Mouse (Mus musculus) neutrophil, adult 5-6 weeks (primary cell): ENCODE data around the gene Ddx11. TPM values are rescaled to one million over a fixed set of nuclear protein-coding genes. Genes with fewer than 3 reads are reported as not detected.
A peak's percentile ranks its signal among the peaks of the same experiment; 100 is the strongest.
"Not testable (repeated sequence)": the region's sequence is repeated elsewhere in the genome, so short reads cannot be mapped to it uniquely, and the experiment has no call there.

Source experiments
- ATAC-seq: fragments of 151-379, 151-347 bp; 2 replicates; pipeline ENCODE4 v1.8.0; 2017; ENCODE audit warnings: mild to moderate bottlenecking, moderate TSS enrichment; ENCODE audit not compliant: insufficient number of reproducible peaks, poor library complexity, low FRiP score, severe bottlenecking; ENCODE audit errors: extremely low read depth
- total RNA-seq: library from RNA; stranded (forward); fragments of 200-1000 nt; gene quantifications from 2 replicates; pipeline ENCODE4 v1.2.3, GENCODE M21; 2017

Gene Ddx11
- total RNA-seq, 1 experiment from 2014 or later, result 13.7 TPM

GRCm38 (mm10) chr17:66110746-66111145, 12.6 kb upstream of the Ddx11 start:
- no peak for ATAC-seq

GRCm38 (mm10) chr17:66111402-66111959, 11.8 kb upstream of the Ddx11 start, which contains the start of gene Washc1:
Washc1 (plus strand) TSS chr17:66111545.
- ATAC-seq, result peak; percentile 92

- ATAC-seq, result no peak
These were observed 11.2 kb upstream of the Ddx11 start for GRCm38 (mm10) chr17:66112166-66112565.

- no peak for ATAC-seq
These were observed 4.3 kb upstream of the Ddx11 start for GRCm38 (mm10) chr17:66118991-66119390.

- ATAC-seq, result no peak
These were observed 2.6 kb upstream of the Ddx11 start for GRCm38 (mm10) chr17:66120701-66121100.

- no peak for ATAC-seq
These were observed 693 bp downstream of the Ddx11 start for GRCm38 (mm10) chr17:66123816-66124610.

GRCm38 (mm10) chr17:66125211-66125610, 1.9 kb downstream of the Ddx11 start:
- no peak for ATAC-seq

GRCm38 (mm10) chr17:66130371-66130770, 7.1 kb downstream of the Ddx11 start:
- no peak for ATAC-seq

GRCm38 (mm10) chr17:66131212-66131611, 7.9 kb downstream of the Ddx11 start:
- ATAC-seq, result peak; percentile 74; the same call in 1 of the 2 replicates

GRCm38 (mm10) chr17:66152706-66153662, 29.7 kb downstream of the Ddx11 start:
- ATAC-seq, result peak; percentile 42; the same call in 1 of the 2 replicates

- ATAC-seq, result not testable (repeated sequence)
These were observed 30.6 kb downstream of the Ddx11 start for GRCm38 (mm10) chr17:66153735-66154423.

GRCm38 (mm10) chr17:66154876-66155275, 31.6 kb downstream of the Ddx11 start:
- ATAC-seq, result no peak

GRCm38 (mm10) chr17:66158271-66158670, 35.0 kb downstream of the Ddx11 start:
- no peak for ATAC-seq

- not testable (repeated sequence) for ATAC-seq
These were observed 43.8 kb downstream of the Ddx11 start for GRCm38 (mm10) chr17:66167141-66167540.

- not testable (repeated sequence) for ATAC-seq
These were observed 47.7 kb downstream of the Ddx11 start for GRCm38 (mm10) chr17:66170971-66171370.

- no peak for ATAC-seq
These were observed 67.3 kb downstream of the Ddx11 start for GRCm38 (mm10) chr17:66190577-66190976.

- no peak for ATAC-seq
These were observed 73.7 kb downstream of the Ddx11 start for GRCm38 (mm10) chr17:66197041-66197440.
